Mouse (Mus musculus) liver, adult 2 months (tissue): ENCODE measurements around the gene Zfp423. TPM values are rescaled to one million over a fixed set of nuclear protein-coding genes. Genes with fewer than 3 reads are reported as not detected.

Experiments
- DNase-seq: peaks from one replicate; pipeline ENCODE4 v3.0.0-alpha.2; 2011; ENCODE audit warnings: low read depth, low spot score; ENCODE audit errors: extremely low read depth
- H3K27ac ChIP-seq: fragments of 200-500 bp; replicated peaks from 2 replicates; pipeline ENCODE4 v1.5.1; 2012; ENCODE audit warnings: low read depth, mild to moderate bottlenecking, control low read depth, inconsistent platforms, low read length; ENCODE audit not compliant: insufficient read depth
- H3K27me3 ChIP-seq: fragments of 200-500 bp; 2 replicates; pipeline ENCODE4 v1.6.1; 2012; ENCODE audit warnings: mild to moderate bottlenecking, moderate library complexity, low read length, inconsistent platforms; ENCODE audit not compliant: control insufficient read depth, insufficient read depth
- H3K36me3 ChIP-seq: fragments of 200-500 bp; 2 replicates; pipeline ENCODE4 v1.6.1; 2012; ENCODE audit warnings: low read length, inconsistent platforms; ENCODE audit not compliant: control insufficient read depth, insufficient read depth
- H3K4me1 ChIP-seq: fragments of 200-500 bp; 2 replicates; pipeline ENCODE4 v1.6.1; 2011; ENCODE audit warnings: low read length; ENCODE audit not compliant: control insufficient read depth, insufficient read depth
- H3K4me3 ChIP-seq: fragments of 200-500 bp; 2 replicates; pipeline ENCODE4 v1.5.1; 2011; ENCODE audit warnings: low read depth, mild to moderate bottlenecking, control low read depth, low read length, moderate library complexity; ENCODE audit not compliant: insufficient read depth
- H3K79me2 ChIP-seq: fragments of 200-500 bp; 2 replicates; pipeline ENCODE4 v1.6.1; 2012; ENCODE audit warnings: inconsistent platforms, mild to moderate bottlenecking, low read length, moderate library complexity; ENCODE audit not compliant: control insufficient read depth, insufficient read depth
- H3K9ac ChIP-seq: fragments of 200-500 bp; 2 replicates; pipeline ENCODE4 v1.6.1; 2012; ENCODE audit warnings: low read depth, mild to moderate bottlenecking, control low read depth, inconsistent platforms, low read length
- CTCF ChIP-seq: fragments of 200-500 bp; IDR thresholded peaks from 2 replicates; pipeline ENCODE4 v1.5.1; 2011; ENCODE audit warnings: low read depth, low read length, control low read depth
- POLR2A ChIP-seq: fragments of 200-500 bp; IDR thresholded peaks from 2 replicates; pipeline ENCODE4 v1.6.1; 2011; ENCODE audit warnings: low read length, control low read depth; ENCODE audit not compliant: insufficient read depth; ENCODE audit errors: extremely low read depth
- WGBS: fragments of 180-500 bp; shearing (Covaris S2); methylation state at CpG from one replicate; pipeline ENCODE4 v1.1.7; 2018; 5-methylcytosine and 5-hydroxymethylcytosine counted together
- polyA plus RNA-seq: library from polyadenylated mRNA; depleted of rRNA; stranded (reverse); fragments of >200 nt; gene quantifications from 2 replicates; pipeline ENCODE4 v1.2.3, GENCODE M21; 2012
- total RNA-seq: library from RNA; depleted of rRNA; stranded (reverse); fragments of >200 nt; gene quantifications from 2 replicates; pipeline ENCODE4 v1.2.3, GENCODE M21; 2014

The Zfp423 gene
- total and polyA plus RNA-seq, 2 experiments: 0.18 to 0.31 TPM

- no peak overlapping the region for H3K9ac ChIP-seq
- no peaks in the 10 kb centered on the region for H3K36me3 ChIP-seq
- H3K79me2 ChIP-seq: no peaks in the 10 kb centered on the region
- no peak overlapping the region for H3K27ac ChIP-seq
- TF ChIP-seq POLR2A (no peak), CTCF (no peak)
- no peak for DNase-seq
- no peaks in the 10 kb centered on the region for H3K4me1 ChIP-seq
- 12% methylated on average over 25 of the region's 25 CpGs for WGBS
- peaks cover 5% of the 10 kb centered on the region for H3K27me3 ChIP-seq
- no peak overlapping the region for H3K4me3 ChIP-seq
These were observed 296.5 kb downstream of the Zfp423 start for GRCm38 (mm10) chr8:87662811-87663341.

GRCm38 (mm10) chr8:87662307-87662771 lies 297.1 kb downstream of the Zfp423 start:
- WGBS: 12% methylated on average over 27 of the region's 27 CpGs
- Histone ChIP-seq H3K4me3 (no peak overlapping the region), H3K9ac (no peak overlapping the region), H3K4me1 (no peaks in the 10 kb centered on the region), H3K36me3 (no peaks in the 10 kb centered on the region), H3K27ac (no peak overlapping the region), H3K79me2 (no peaks in the 10 kb centered on the region), H3K27me3 (peaks cover 5% of the 10 kb centered on the region)
- no peak for DNase-seq
- no peak for TF ChIP-seq CTCF
- TF ChIP-seq POLR2A: no peak

- peak; percentile 7 for DNase-seq
- Histone ChIP-seq H3K4me3 (no peak overlapping the region), H3K36me3 (no peaks in the 10 kb centered on the region), H3K4me1 (no peaks in the 10 kb centered on the region), H3K27ac (no peak overlapping the region), H3K9ac (no peak overlapping the region), H3K79me2 (no peaks in the 10 kb centered on the region), H3K27me3 (peaks cover 5% of the 10 kb centered on the region)
- TF ChIP-seq POLR2A: no peak
- no peak for TF ChIP-seq CTCF
- WGBS: 14% methylated on average over 34 of the region's 34 CpGs
These were observed 298.2 kb downstream of the Zfp423 start for GRCm38 (mm10) chr8:87660916-87661910.

- 12% methylated on average over 43 of the region's 43 CpGs for WGBS
- no peaks in the 10 kb centered on the region for H3K4me1 ChIP-seq
- H3K4me3 ChIP-seq: no peak overlapping the region
- H3K36me3 ChIP-seq: no peaks in the 10 kb centered on the region
- H3K27ac ChIP-seq: no peak overlapping the region
- no peak for DNase-seq
- H3K9ac ChIP-seq: no peak overlapping the region
- peaks cover 5% of the 10 kb centered on the region for H3K27me3 ChIP-seq
- no peaks in the 10 kb centered on the region for H3K79me2 ChIP-seq
- TF ChIP-seq CTCF (no peak), POLR2A (no peak)
These were observed 299.1 kb downstream of the Zfp423 start for GRCm38 (mm10) chr8:87660029-87660915.

DNA sequence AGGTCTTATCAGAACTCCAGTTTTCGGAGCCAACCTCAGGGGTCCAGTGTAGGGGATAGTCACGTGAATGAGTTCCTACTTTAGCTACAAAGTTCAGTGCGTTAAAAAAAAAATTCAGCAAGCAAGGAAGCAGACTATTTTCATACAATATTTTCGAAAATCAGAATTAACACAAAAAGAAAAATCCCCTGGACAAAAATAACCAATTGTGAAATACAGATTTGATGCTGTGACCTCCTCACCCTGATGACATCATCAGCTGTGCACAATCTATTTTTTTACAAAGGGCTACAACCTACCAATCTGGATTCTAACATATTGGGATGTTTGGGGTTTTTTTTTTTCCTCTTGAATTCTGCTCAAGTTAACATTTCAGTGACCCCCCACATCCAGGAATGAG lies 301.9 kb downstream of the Zfp423 start:
- Histone ChIP-seq H3K4me3 (no peak overlapping the region), H3K27me3 (peaks cover 3% of the 10 kb centered on the region; the same call in 1 of the 2 replicates), H3K79me2 (no peaks in the 10 kb centered on the region), H3K9ac (no peak overlapping the region), H3K36me3 (no peaks in the 10 kb centered on the region), H3K27ac (no peak overlapping the region), H3K4me1 (no peaks in the 10 kb centered on the region)
- TF ChIP-seq CTCF (no peak), POLR2A (no peak)
- 55% methylated on average over 4 of the region's 4 CpGs for WGBS
- no peak for DNase-seq
